Mouse (Mus musculus): ENCODE results near the gene Zfp758. TPM values are rescaled to one million over a fixed set of nuclear protein-coding genes. Genes with fewer than 3 reads are reported as not detected.
A peak's percentile ranks its signal among the peaks of the same experiment; 100 is the strongest.

The Zfp758 gene
- total and polyA plus RNA-seq, 3 experiments = 1.1 to 2.8 TPM; not detected in 1

DNA sequence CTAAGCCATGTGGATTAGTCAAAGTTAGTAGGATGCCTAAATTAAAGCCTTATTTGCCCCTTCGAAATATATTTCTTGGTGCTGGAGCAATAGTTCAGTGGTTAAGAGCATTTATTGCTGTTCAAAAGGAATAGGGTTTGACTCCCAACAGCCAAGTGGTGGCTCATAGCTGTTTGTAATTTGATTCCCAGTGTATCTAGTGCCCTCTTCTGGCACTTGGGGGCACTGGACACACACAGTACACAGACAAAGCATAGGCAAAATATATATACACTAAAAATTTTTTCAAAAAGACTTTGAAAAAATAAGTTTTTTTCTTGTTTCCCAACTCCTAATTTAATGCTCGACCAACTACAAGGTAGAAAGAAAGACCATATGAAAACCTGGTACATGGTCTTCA is 49.5 kb downstream of the Zfp758 start:
- H3K27ac ChIP-seq (ENCODE audit: control insufficient read depth, low read depth, low read length) = no peak overlapping the region
- no peaks in the 10 kb centered on the region for H3K79me2 ChIP-seq (ENCODE audit: control insufficient read depth, insufficient read depth, low read length, poor library complexity)
- DNase-seq (ENCODE audit: low read depth, low spot score) = peak; percentile 52
- no peak overlapping the region for H3K9ac ChIP-seq (ENCODE audit: control insufficient read depth, low read depth, low read length, poor library complexity, severe bottlenecking)
- H3K9me3 ChIP-seq (replicated peaks; ENCODE audit: insufficient read depth, low read length) = no peaks in the 10 kb centered on the region
- TF ChIP-seq KAT2A (conservative IDR thresholded peaks at IDR 0.05; ENCODE audit: low read depth, low read length) = no peak
- peak; percentile 56 to 75 (median 61) for TF ChIP-seq CTCF (IDR thresholded peaks at IDR 0.05 in 2 of 3, conservative IDR thresholded peaks at IDR 0.05 in 1 of 3; ENCODE audit: control insufficient read depth in 1 of 3, insufficient read depth in 1 of 3, low read depth in 2 of 3, low read length in 3 of 3, poor library complexity in 1 of 3, severe bottlenecking in 1 of 3)
- no peak for TF ChIP-seq CHD2 (IDR thresholded peaks at IDR 0.05; ENCODE audit: low read length)
- TF ChIP-seq ZC3H11A (IDR thresholded peaks at IDR 0.05; ENCODE audit: low read depth, low read length) = peak; percentile 63
- peak; percentile 80 for TF ChIP-seq RAD21 (IDR thresholded peaks at IDR 0.05; ENCODE audit: low read depth, low read length)
- TF ChIP-seq E2F4 (IDR thresholded peaks at IDR 0.05; ENCODE audit: borderline replicate concordance, low read depth, low read length) = no peak
- peak; percentile 75 for TF ChIP-seq SMC3 (IDR thresholded peaks at IDR 0.05; ENCODE audit: low read depth, low read length)
- no peaks in the 10 kb centered on the region; a peak in 1 of 4 replicates for H3K27me3 ChIP-seq (ENCODE audit: control insufficient read depth in 1 of 2, insufficient read depth in 2 of 2, low read length in 2 of 2)
- no peaks in the 10 kb centered on the region for H3K36me3 ChIP-seq (ENCODE audit: control insufficient read depth in 1 of 2, insufficient read depth in 2 of 2, low read length in 2 of 2)
- H3K4me3 ChIP-seq (ENCODE audit: control insufficient read depth in 1 of 2, insufficient read depth in 1 of 2, low read depth in 2 of 2, low read length in 2 of 2) = no peak overlapping the region
- H3K4me1 ChIP-seq (ENCODE audit: control insufficient read depth in 1 of 2, insufficient read depth in 2 of 2, low read length in 2 of 2) = no peaks in the 10 kb centered on the region

DNA sequence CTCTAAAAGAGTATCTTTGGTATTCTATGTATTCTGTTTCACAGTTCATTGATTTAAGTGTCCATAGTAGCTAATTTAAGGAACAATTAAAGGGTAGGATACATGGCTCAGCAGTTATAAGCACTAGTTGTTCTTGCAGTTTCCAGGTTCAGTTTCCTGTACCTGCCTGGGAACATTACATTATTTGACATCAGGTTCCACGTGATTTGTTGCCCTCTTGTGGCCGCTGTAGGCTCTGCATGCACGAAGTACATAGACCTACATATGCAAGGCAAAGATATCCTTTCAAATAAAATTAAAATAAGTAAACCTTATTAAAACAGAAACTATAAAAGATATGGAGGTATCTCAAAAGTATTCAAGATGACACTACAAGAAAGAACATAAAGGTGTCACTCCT is 56.3 kb downstream of the Zfp758 start:
- Histone ChIP-seq H3K36me3 (ENCODE audit: control insufficient read depth in 1 of 2, insufficient read depth in 2 of 2, low read length in 2 of 2) (no peaks in the 10 kb centered on the region), H3K9me3 (replicated peaks; ENCODE audit: insufficient read depth, low read length) (no peaks in the 10 kb centered on the region), H3K27ac (ENCODE audit: control insufficient read depth, low read depth, low read length) (no peak overlapping the region), H3K9ac (ENCODE audit: control insufficient read depth, low read depth, low read length, poor library complexity, severe bottlenecking) (no peak overlapping the region), H3K4me3 (ENCODE audit: control insufficient read depth in 1 of 2, insufficient read depth in 1 of 2, low read depth in 2 of 2, low read length in 2 of 2) (no peak overlapping the region), H3K27me3 (ENCODE audit: control insufficient read depth in 1 of 2, insufficient read depth in 2 of 2, low read length in 2 of 2) (no peaks in the 10 kb centered on the region; a peak in 1 of 4 replicates), H3K79me2 (ENCODE audit: control insufficient read depth, insufficient read depth, low read length, poor library complexity) (no peaks in the 10 kb centered on the region), H3K4me1 (ENCODE audit: control insufficient read depth in 1 of 2, insufficient read depth in 2 of 2, low read length in 2 of 2) (no peaks in the 10 kb centered on the region)
- TF ChIP-seq ZC3H11A (IDR thresholded peaks at IDR 0.05; ENCODE audit: low read depth, low read length) = peak; percentile 74
- no peak for TF ChIP-seq GATA1 (IDR thresholded peaks at IDR 0.05; ENCODE audit: low read depth, low read length)
- peak; percentile 42; the same call in 1 of the 2 replicates for TF ChIP-seq USF1 (IDR thresholded peaks at IDR 0.05; ENCODE audit: low read depth, low read length)
- TF ChIP-seq SMC3 (IDR thresholded peaks at IDR 0.05; ENCODE audit: low read depth, low read length) = peak; percentile 83
- TF ChIP-seq CTCF (IDR thresholded peaks at IDR 0.05 in 2 of 3, conservative IDR thresholded peaks at IDR 0.05 in 1 of 3; ENCODE audit: control insufficient read depth in 1 of 3, insufficient read depth in 1 of 3, low read depth in 2 of 3, low read length in 3 of 3, poor library complexity in 1 of 3, severe bottlenecking in 1 of 3) = peak; percentile 78 to 86 (median 78)
- TF ChIP-seq HCFC1 (IDR thresholded peaks at IDR 0.05; ENCODE audit: low read depth, low read length) = no peak
- TF ChIP-seq MAX (IDR thresholded peaks at IDR 0.05; ENCODE audit: low read length) = peak; percentile 55; the same call in 1 of the 2 replicates
- TF ChIP-seq ZMIZ1 (IDR thresholded peaks at IDR 0.05; ENCODE audit: low read depth, low read length) = no peak
- no peak for TF ChIP-seq EP300 (IDR thresholded peaks at IDR 0.05; ENCODE audit: low read depth in 1 of 2, low read length in 2 of 2)
- peak; percentile 88 for TF ChIP-seq RAD21 (IDR thresholded peaks at IDR 0.05; ENCODE audit: low read depth, low read length)
- peak; percentile 74 for DNase-seq (ENCODE audit: low read depth, low spot score)

DNA sequence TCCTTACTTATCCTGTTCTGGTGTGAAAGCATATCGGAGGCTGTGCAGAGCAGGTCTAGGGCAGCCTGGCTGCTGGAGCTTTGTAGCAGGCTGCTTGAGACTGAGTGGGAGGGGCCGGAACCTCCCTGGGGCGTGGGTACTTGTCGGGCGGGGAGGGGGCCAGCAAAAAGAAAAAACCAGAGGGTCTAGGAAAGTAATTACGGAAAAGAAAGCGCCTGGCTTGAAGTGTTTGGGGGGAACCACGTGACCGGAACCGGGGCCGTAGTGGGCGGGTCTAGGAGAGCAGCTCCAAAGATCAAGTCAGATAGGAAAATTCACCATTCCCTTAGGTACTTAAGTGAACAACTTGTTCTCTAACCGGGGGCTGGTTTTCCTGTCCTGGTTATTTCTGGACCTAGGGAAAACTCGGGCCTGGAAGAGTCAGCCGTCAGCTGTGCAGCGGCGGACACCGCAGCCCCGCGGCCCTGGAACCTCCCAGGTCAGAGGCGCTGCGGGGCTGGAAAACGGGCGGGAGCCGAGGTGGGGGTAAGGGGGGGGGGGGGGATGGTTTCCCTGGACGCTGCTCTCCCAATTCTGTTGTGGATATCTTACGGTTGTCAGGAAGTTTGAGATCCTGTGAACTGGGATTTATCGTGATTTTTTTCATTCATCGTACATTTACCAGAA is 62.8 kb downstream of the Zfp758 start, which contains the start of gene Zfp946:
Gene Zfp946 (plus strand): TSS at position 271 of the 666 bp plus-strand sequence.
- TF ChIP-seq GABPA (IDR thresholded peaks at IDR 0.05; ENCODE audit: low read depth, low read length) (no peak), MYB (IDR thresholded peaks at IDR 0.05; ENCODE audit: low read depth, low read length) (no peak), NRF1 (IDR thresholded peaks at IDR 0.05; ENCODE audit: insufficient read depth, low read depth, low read length, poor library complexity, severe bottlenecking) (no peak)
- no peaks in the 10 kb centered on the region for H3K36me3 ChIP-seq (ENCODE audit: control insufficient read depth in 1 of 2, insufficient read depth in 2 of 2, low read length in 2 of 2)
- H3K4me1 ChIP-seq (ENCODE audit: control insufficient read depth in 1 of 2, insufficient read depth in 2 of 2, low read length in 2 of 2) = no peaks in the 10 kb centered on the region
- H3K27ac ChIP-seq (ENCODE audit: control insufficient read depth, low read depth, low read length) = no peak within 1 kb of the TSS
- H3K4me3 ChIP-seq (ENCODE audit: control insufficient read depth in 1 of 2, insufficient read depth in 1 of 2, low read depth in 2 of 2, low read length in 2 of 2) = no peak within 1 kb of the TSS
- H3K79me2 ChIP-seq (ENCODE audit: control insufficient read depth, insufficient read depth, low read length, poor library complexity) = no peaks in the 10 kb centered on the region
- DNase-seq (ENCODE audit: low read depth, low spot score) = no peak
- H3K9ac ChIP-seq (ENCODE audit: control insufficient read depth, low read depth, low read length, poor library complexity, severe bottlenecking) = no peak within 1 kb of the TSS
- no peaks in the 10 kb centered on the region for H3K27me3 ChIP-seq (ENCODE audit: control insufficient read depth in 1 of 2, insufficient read depth in 2 of 2, low read length in 2 of 2)
- no peaks in the 10 kb centered on the region for H3K9me3 ChIP-seq (replicated peaks; ENCODE audit: insufficient read depth, low read length)

Measured in MEL (cell line).